Mouse (Mus musculus) subcutaneous adipose tissue, adult 2 months (tissue): ENCODE data around the gene Tsc22d1. TPM values are rescaled to one million over a fixed set of nuclear protein-coding genes. Genes with fewer than 3 reads are reported as not detected.

Experiments used
- polyA plus RNA-seq: library from polyadenylated mRNA; depleted of rRNA; stranded (reverse); fragments of >200 nt; gene quantifications from 2 replicates; pipeline ENCODE4 v1.2.3, GENCODE M21; 2012; ENCODE audit warnings: low replicate concordance; rRNA removed

The Tsc22d1 gene
- polyA plus RNA-seq: 163 and 299 TPM in 2 replicates

GRCm38 (mm10) chr14:76414862-76415780 lies at the start of gene Tsc22d1:
Gene Tsc22d1 (plus strand): TSS chr14:76414961.

GRCm38 (mm10) chr14:76556852-76557208 lies 142.1 kb downstream of the Tsc22d1 start, which contains the start of gene Serp2:
Gene Serp2 (minus strand): TSS chr14:76556889.

Other genes with a start within 250 kb of the Tsc22d1 start
- gene Serp2, start 141.9 kb downstream of the Tsc22d1 start, polyA plus RNA-seq: 1.3 and 10.1 TPM in 2 replicates